Mouse (Mus musculus) hindbrain, embryonic 15.5 days (tissue): ENCODE measurements around the gene Grin2c. TPM values are rescaled to one million over a fixed set of nuclear protein-coding genes. Genes with fewer than 3 reads are reported as not detected.

Experiments used
- ATAC-seq: fragments of 200-750 bp; cut with Nextera tagmentation; 2 replicates; pipeline ENCODE4 v1.8.0; 2017; ENCODE audit warnings: low read depth, moderate number of reproducible peaks, moderate TSS enrichment; ENCODE audit not compliant: low FRiP score
- H3K27ac ChIP-seq: fragments of 300-500 bp; sonication (generic); replicated peaks from 2 replicates; pipeline ENCODE4 v1.5.1; 2015; ENCODE audit warnings: mild to moderate bottlenecking, inconsistent platforms
- H3K27me3 ChIP-seq: fragments of 300-500 bp; sonication (generic); 2 replicates; pipeline ENCODE4 v1.6.1; 2015; ENCODE audit warnings: control low read depth, inconsistent platforms
- H3K36me3 ChIP-seq: fragments of 300-500 bp; sonication (generic); 2 replicates; pipeline ENCODE4 v1.6.1; 2015; ENCODE audit warnings: control low read depth, inconsistent platforms
- H3K4me1 ChIP-seq: fragments of 300-500 bp; sonication (generic); replicated peaks from 2 replicates; pipeline ENCODE4 v1.6.1; 2015; ENCODE audit warnings: control low read depth, inconsistent platforms
- H3K4me2 ChIP-seq: fragments of 300-500 bp; sonication (generic); 2 replicates; pipeline ENCODE4 v1.6.1; 2015; ENCODE audit warnings: moderate library complexity, mild to moderate bottlenecking, inconsistent platforms
- H3K4me3 ChIP-seq: fragments of 300-500 bp; sonication (generic); 2 replicates; pipeline ENCODE4 v1.5.1; 2015; ENCODE audit warnings: mild to moderate bottlenecking, inconsistent platforms
- H3K9ac ChIP-seq: fragments of 300-500 bp; sonication (generic); 2 replicates; pipeline ENCODE4 v1.6.1; 2015; ENCODE audit warnings: inconsistent platforms
- H3K9me3 ChIP-seq: fragments of 300-500 bp; sonication (generic); 2 replicates; pipeline ENCODE4 v1.6.1; 2016; ENCODE audit warnings: control low read depth, inconsistent platforms
- WGBS: fragments of 180-500 bp; shearing (Covaris S2); methylation state at CpG from one replicate; pipeline ENCODE4 v1.1.7; 2015; 5-methylcytosine and 5-hydroxymethylcytosine counted together
- polyA plus RNA-seq: library from polyadenylated mRNA; unstranded; fragments of >200 nt; fragmentation: Nextera tagmentation; extraction: Ambion mirVana; gene quantifications from 2 replicates; pipeline ENCODE4 v1.2.1, GENCODE M21; 2015

Grin2c gene
- polyA plus RNA-seq, 1 experiment from 2014 or later, result 0.73 TPM

- Histone ChIP-seq H3K9ac (no peak overlapping the region), H3K27me3 (0 out of 2 replicates have a peak, but pooled peaks cover 6% of the 10 kb centered on the region), H3K36me3 (no peaks in the 10 kb centered on the region), H3K9me3 (no peaks in the 10 kb centered on the region), H3K4me2 (no peak overlapping the region), H3K4me1 (peaks cover 66% of the 10 kb centered on the region), H3K4me3 (no peak overlapping the region), H3K27ac (no peak overlapping the region)
- WGBS, result 47% methylated on average over 6 of the region's 6 CpGs
- ATAC-seq, result no peak
Observed at GRCm38 (mm10) chr11:115225301-115225700, 41.7 kb downstream of the Grin2c start.

- no peak overlapping the region for H3K9ac ChIP-seq
- H3K36me3 ChIP-seq, result no peaks in the 10 kb centered on the region
- H3K27ac ChIP-seq, result no peak overlapping the region
- H3K27me3 ChIP-seq, result peaks cover 6% of the 10 kb centered on the region
- no peak overlapping the region for H3K4me2 ChIP-seq
- H3K4me3 ChIP-seq, result no peak overlapping the region
- no peaks in the 10 kb centered on the region for H3K9me3 ChIP-seq
- ATAC-seq, result 0 out of 2 replicates have a peak, but pooled peaks have one; percentile 17
- 42% methylated on average over 8 of the region's 8 CpGs for WGBS
- peaks cover 66% of the 10 kb centered on the region for H3K4me1 ChIP-seq
Observed at GRCm38 (mm10) chr11:115224889-115225288, 42.2 kb downstream of the Grin2c start.

- H3K9me3 ChIP-seq, result no peaks in the 10 kb centered on the region
- no peak overlapping the region for H3K9ac ChIP-seq
- H3K4me3 ChIP-seq, result no peak overlapping the region
- no peaks in the 10 kb centered on the region for H3K36me3 ChIP-seq
- WGBS, result 73% methylated on average over 6 of the region's 6 CpGs
- no peak for ATAC-seq
- peaks cover 4% of the 10 kb centered on the region for H3K27me3 ChIP-seq
- no peak overlapping the region for H3K4me2 ChIP-seq
- H3K4me1 ChIP-seq, result peaks cover 61% of the 10 kb centered on the region
- no peak overlapping the region for H3K27ac ChIP-seq
Observed at GRCm38 (mm10) chr11:115223877-115224276, 43.2 kb downstream of the Grin2c start.

- Histone ChIP-seq H3K36me3 (no peaks in the 10 kb centered on the region), H3K9ac (no peak overlapping the region), H3K9me3 (no peaks in the 10 kb centered on the region), H3K27ac (no peak overlapping the region), H3K4me2 (no peak overlapping the region), H3K4me1 (peaks cover 60% of the 10 kb centered on the region), H3K27me3 (peaks cover 4% of the 10 kb centered on the region), H3K4me3 (no peak overlapping the region)
- ATAC-seq, result no peak
- WGBS, result 63% methylated on average over 11 of the region's 11 CpGs
Observed at GRCm38 (mm10) chr11:115223451-115223850, 43.6 kb downstream of the Grin2c start.

GRCm38 (mm10) chr11:115222570-115222969 lies 44.5 kb downstream of the Grin2c start:
- Histone ChIP-seq H3K9ac (no peak overlapping the region), H3K27ac (no peak overlapping the region)
- WGBS, result 35% methylated on average over 5 of the region's 5 CpGs

GRCm38 (mm10) chr11:115222077-115222476 lies 45.0 kb downstream of the Grin2c start:
- H3K36me3 ChIP-seq, result no peaks in the 10 kb centered on the region
- H3K4me3 ChIP-seq, result no peak overlapping the region
- ATAC-seq, result no peak
- no peak overlapping the region for H3K9ac ChIP-seq
- H3K9me3 ChIP-seq, result no peaks in the 10 kb centered on the region
- no peak overlapping the region for H3K4me2 ChIP-seq
- peaks cover 4% of the 10 kb centered on the region for H3K27me3 ChIP-seq
- no peak overlapping the region for H3K27ac ChIP-seq
- H3K4me1 ChIP-seq, result peaks cover 59% of the 10 kb centered on the region
- WGBS, result 46% methylated on average over 12 of the region's 12 CpGs

More at GRCm38 (mm10) chr11:115222570-115222969, 44.5 kb downstream of the Grin2c start:
- Histone ChIP-seq H3K4me2 (no peak overlapping the region), H3K27me3 (peaks cover 4% of the 10 kb centered on the region), H3K36me3 (no peaks in the 10 kb centered on the region), H3K4me1 (peaks cover 59% of the 10 kb centered on the region), H3K9me3 (no peaks in the 10 kb centered on the region), H3K4me3 (no peak overlapping the region)
- ATAC-seq, result no peak

- Histone ChIP-seq H3K4me2 (no peak overlapping the region), H3K36me3 (no peaks in the 10 kb centered on the region), H3K27ac (no peak overlapping the region), H3K4me3 (no peak overlapping the region), H3K9ac (no peak overlapping the region), H3K27me3 (peaks cover 4% of the 10 kb centered on the region), H3K4me1 (peaks cover 37% of the 10 kb centered on the region), H3K9me3 (no peaks in the 10 kb centered on the region)
- no peak for ATAC-seq
- 89% methylated on average over 10 of the region's 10 CpGs for WGBS
Observed at GRCm38 (mm10) chr11:115219685-115220084, 47.4 kb downstream of the Grin2c start.

- ATAC-seq, result no peak
- peaks cover 4% of the 10 kb centered on the region for H3K27me3 ChIP-seq
- no peak overlapping the region for H3K4me3 ChIP-seq
- no peak overlapping the region for H3K4me2 ChIP-seq
- no peak overlapping the region for H3K9ac ChIP-seq
- H3K27ac ChIP-seq, result no peak overlapping the region
- 86% methylated on average over 9 of the region's 9 CpGs for WGBS
- no peaks in the 10 kb centered on the region for H3K9me3 ChIP-seq
- no peaks in the 10 kb centered on the region for H3K36me3 ChIP-seq
- peaks cover 37% of the 10 kb centered on the region for H3K4me1 ChIP-seq
Observed at GRCm38 (mm10) chr11:115219263-115219662, 47.8 kb downstream of the Grin2c start.

GRCm38 (mm10) chr11:115217439-115218410 lies 49.3 kb downstream of the Grin2c start:
- 47% methylated on average over 18 of the region's 18 CpGs for WGBS
- Histone ChIP-seq H3K4me2 (no peak overlapping the region), H3K27me3 (peaks cover 4% of the 10 kb centered on the region), H3K27ac (peak overlapping the region; percentile 64; the same call in 1 of the 2 replicates), H3K9ac (no peak overlapping the region), H3K4me1 (peaks cover 27% of the 10 kb centered on the region), H3K9me3 (no peaks in the 10 kb centered on the region), H3K36me3 (no peaks in the 10 kb centered on the region), H3K4me3 (no peak overlapping the region)
- ATAC-seq, result peak; percentile 57

GRCm38 (mm10) chr11:115215123-115215522 lies 51.9 kb downstream of the Grin2c start:
- H3K9me3 ChIP-seq, result no peaks in the 10 kb centered on the region
- ATAC-seq, result no peak
- no peak overlapping the region for H3K27ac ChIP-seq
- peaks cover 30% of the 10 kb centered on the region for H3K4me1 ChIP-seq
- peaks cover 3% of the 10 kb centered on the region for H3K27me3 ChIP-seq
- no peak overlapping the region for H3K9ac ChIP-seq
- no peak overlapping the region for H3K4me2 ChIP-seq
- no peak overlapping the region for H3K4me3 ChIP-seq
- no peaks in the 10 kb centered on the region for H3K36me3 ChIP-seq
- 35% methylated on average over 5 of the region's 5 CpGs for WGBS

GRCm38 (mm10) chr11:115212116-115212515 lies 54.9 kb downstream of the Grin2c start:
- peaks cover 8% of the 10 kb centered on the region for H3K36me3 ChIP-seq
- no peak overlapping the region for H3K4me2 ChIP-seq
- no peak for ATAC-seq
- no peaks in the 10 kb centered on the region for H3K27me3 ChIP-seq
- 50% methylated on average over 13 of the region's 13 CpGs for WGBS
- no peak overlapping the region for H3K27ac ChIP-seq
- peaks cover 31% of the 10 kb centered on the region for H3K4me1 ChIP-seq
- no peaks in the 10 kb centered on the region for H3K9me3 ChIP-seq
- H3K9ac ChIP-seq, result no peak overlapping the region
- H3K4me3 ChIP-seq, result no peak overlapping the region

GRCm38 (mm10) chr11:115209958-115210357 lies 57.1 kb downstream of the Grin2c start:
- Histone ChIP-seq H3K4me2 (no peak overlapping the region), H3K9ac (no peak overlapping the region), H3K9me3 (no peaks in the 10 kb centered on the region), H3K4me1 (peaks cover 35% of the 10 kb centered on the region), H3K27me3 (no peaks in the 10 kb centered on the region), H3K27ac (no peak overlapping the region), H3K36me3 (peaks cover 14% of the 10 kb centered on the region), H3K4me3 (no peak overlapping the region)
- 75% methylated on average over 7 of the region's 7 CpGs for WGBS
- no peak for ATAC-seq
